Mouse (Mus musculus): ENCODE measurements around the gene Tyw5.

GRCm38 (mm10) chr1:57445679-57446078 is 38.8 kb upstream of the Tyw5 start:
- TF ChIP-seq POLR2A (IDR thresholded peaks at IDR 0.05; ENCODE audit: low read depth, low read length) (no peak), CTCF (IDR thresholded peaks at IDR 0.05; ENCODE audit: borderline replicate concordance, insufficient read depth, low read length) (no peak)
